Mouse (Mus musculus): Measurements from ENCODE around the gene Mrps23. TPM values are rescaled to one million over a fixed set of nuclear protein-coding genes. Genes with fewer than 3 reads are reported as not detected.

Mrps23 gene
- polyA plus RNA-seq, 1 experiment from 2014 or later, result 55.4 TPM

GRCm38 (mm10) chr11:88218155-88218554 is 14.0 kb downstream of the Mrps23 start:
- TF ChIP-seq EP300 (optimal IDR thresholded peaks at IDR 0.05), result no peak
- TF ChIP-seq CTCF (IDR thresholded peaks at IDR 0.05; ENCODE audit: low read depth), result no peak
- ATAC-seq (ENCODE audit: low FRiP score, low TSS enrichment), result no peak
- Histone ChIP-seq H3K4me2 (replicated peaks; ENCODE audit: low read depth) (no peak overlapping the region), H3K4me3 (ENCODE audit: low read depth, low read length) (no peak overlapping the region), H3K27ac (replicated peaks) (no peak overlapping the region), H3K27me3 (ENCODE audit: control insufficient read depth, insufficient read depth, low read length) (no peaks in the 10 kb centered on the region), H3K9ac (ENCODE audit: low read length) (no peak overlapping the region), H3K9me3 (ENCODE audit: control insufficient read depth, low read length) (no peaks in the 10 kb centered on the region), H3K4me1 (replicated peaks; ENCODE audit: control insufficient read depth, insufficient read depth) (no peaks in the 10 kb centered on the region), H3K36me3 (ENCODE audit: control insufficient read depth, insufficient read depth, low read length) (no peaks in the 10 kb centered on the region)
- no peak for DNase-seq (ENCODE audit: low spot score)
- 78% methylated on average over 6 of the region's 6 CpGs for WGBS

- no peak overlapping the region for H3K4me3 ChIP-seq (ENCODE audit: low read depth, low read length)
- H3K4me2 ChIP-seq (replicated peaks; ENCODE audit: low read depth), result no peak overlapping the region
- 56% methylated on average over 7 of the region's 7 CpGs for WGBS
- no peaks in the 10 kb centered on the region for H3K4me1 ChIP-seq (replicated peaks; ENCODE audit: control insufficient read depth, insufficient read depth)
- H3K36me3 ChIP-seq (ENCODE audit: control insufficient read depth, insufficient read depth, low read length), result no peaks in the 10 kb centered on the region
- no peaks in the 10 kb centered on the region for H3K27me3 ChIP-seq (ENCODE audit: control insufficient read depth, insufficient read depth, low read length)
- ATAC-seq (ENCODE audit: low FRiP score, low TSS enrichment) (no peak), DNase-seq (ENCODE audit: low spot score) (no peak)
- no peak overlapping the region for H3K9ac ChIP-seq (ENCODE audit: low read length)
- no peak overlapping the region for H3K27ac ChIP-seq (replicated peaks)
- no peaks in the 10 kb centered on the region for H3K9me3 ChIP-seq (ENCODE audit: control insufficient read depth, low read length)
- no peak for TF ChIP-seq EP300 (optimal IDR thresholded peaks at IDR 0.05)
- no peak for TF ChIP-seq CTCF (IDR thresholded peaks at IDR 0.05; ENCODE audit: low read depth)
These were observed 14.4 kb downstream of the Mrps23 start for GRCm38 (mm10) chr11:88218586-88218985.

- H3K4me3 ChIP-seq (ENCODE audit: low read depth, low read length), result no peak overlapping the region
- no peak overlapping the region for H3K4me2 ChIP-seq (replicated peaks; ENCODE audit: low read depth)
- no peaks in the 10 kb centered on the region for H3K9me3 ChIP-seq (ENCODE audit: control insufficient read depth, low read length)
- H3K27ac ChIP-seq (replicated peaks), result no peak overlapping the region
- no peaks in the 10 kb centered on the region for H3K36me3 ChIP-seq (ENCODE audit: control insufficient read depth, insufficient read depth, low read length)
- ATAC-seq (ENCODE audit: low FRiP score, low TSS enrichment) (no peak), DNase-seq (ENCODE audit: low spot score) (no peak)
- WGBS, result 73% methylated on average over 15 of the region's 15 CpGs
- TF ChIP-seq CTCF (IDR thresholded peaks at IDR 0.05; ENCODE audit: low read depth) (no peak), EP300 (optimal IDR thresholded peaks at IDR 0.05) (no peak)
- H3K27me3 ChIP-seq (ENCODE audit: control insufficient read depth, insufficient read depth, low read length), result no peaks in the 10 kb centered on the region
- H3K9ac ChIP-seq (ENCODE audit: low read length), result no peak overlapping the region
- H3K4me1 ChIP-seq (replicated peaks; ENCODE audit: control insufficient read depth, insufficient read depth), result no peaks in the 10 kb centered on the region
These were observed 17.8 kb downstream of the Mrps23 start for GRCm38 (mm10) chr11:88221929-88222475.

GRCm38 (mm10) chr11:88227001-88227957 is 23.1 kb downstream of the Mrps23 start:
- WGBS, result 89% methylated on average over 17 of the region's 17 CpGs
- Histone ChIP-seq H3K27me3 (ENCODE audit: control insufficient read depth, insufficient read depth, low read length) (no peaks in the 10 kb centered on the region), H3K4me1 (replicated peaks; ENCODE audit: control insufficient read depth, insufficient read depth) (no peaks in the 10 kb centered on the region), H3K4me2 (replicated peaks; ENCODE audit: low read depth) (no peak overlapping the region), H3K36me3 (ENCODE audit: control insufficient read depth, insufficient read depth, low read length) (no peaks in the 10 kb centered on the region), H3K9me3 (ENCODE audit: control insufficient read depth, low read length) (no peaks in the 10 kb centered on the region), H3K9ac (ENCODE audit: low read length) (no peak overlapping the region), H3K4me3 (ENCODE audit: low read depth, low read length) (no peak overlapping the region), H3K27ac (replicated peaks) (no peak overlapping the region)
- no peak for DNase-seq (ENCODE audit: low spot score)
- TF ChIP-seq EP300 (optimal IDR thresholded peaks at IDR 0.05) (no peak), CTCF (IDR thresholded peaks at IDR 0.05; ENCODE audit: low read depth) (no peak)
- ATAC-seq (ENCODE audit: low FRiP score, low TSS enrichment), result no peak

- no peak overlapping the region for H3K4me2 ChIP-seq (replicated peaks; ENCODE audit: low read depth)
- no peak for ATAC-seq (ENCODE audit: low FRiP score, low TSS enrichment)
- no peaks in the 10 kb centered on the region for H3K9me3 ChIP-seq (ENCODE audit: control insufficient read depth, low read length)
- no peak for DNase-seq (ENCODE audit: low spot score)
- H3K4me1 ChIP-seq (replicated peaks; ENCODE audit: control insufficient read depth, insufficient read depth), result no peaks in the 10 kb centered on the region
- H3K27me3 ChIP-seq (ENCODE audit: control insufficient read depth, insufficient read depth, low read length), result no peaks in the 10 kb centered on the region
- no peak for TF ChIP-seq EP300 (optimal IDR thresholded peaks at IDR 0.05)
- no peak for TF ChIP-seq CTCF (IDR thresholded peaks at IDR 0.05; ENCODE audit: low read depth)
- H3K36me3 ChIP-seq (ENCODE audit: control insufficient read depth, insufficient read depth, low read length), result no peaks in the 10 kb centered on the region
- H3K4me3 ChIP-seq (ENCODE audit: low read depth, low read length), result no peak overlapping the region
- no peak overlapping the region for H3K27ac ChIP-seq (replicated peaks)
- H3K9ac ChIP-seq (ENCODE audit: low read length), result no peak overlapping the region
- 80% methylated on average over 4 of the region's 4 CpGs for WGBS
These were observed 27.1 kb downstream of the Mrps23 start for GRCm38 (mm10) chr11:88231213-88231790.

Data from stomach, postnatal 0 days (tissue).